Mouse (Mus musculus) telencephalon, adult 2 months (tissue): ENCODE measurements around the gene Mpig6b.

Experiments used
- DNase-seq: peaks from one replicate; pipeline ENCODE4 v3.0.0-alpha.2; 2011; ENCODE audit warnings: low read depth, low spot score

Gene Mpig6b

GRCm38 (mm10) chr17:35058911-35059892 lies 6.8 kb downstream of the Mpig6b start, which contains the start of gene Ddah2:
Ddah2 (plus strand) TSS chr17:35059035.
- DNase-seq, result no peak

DNA sequence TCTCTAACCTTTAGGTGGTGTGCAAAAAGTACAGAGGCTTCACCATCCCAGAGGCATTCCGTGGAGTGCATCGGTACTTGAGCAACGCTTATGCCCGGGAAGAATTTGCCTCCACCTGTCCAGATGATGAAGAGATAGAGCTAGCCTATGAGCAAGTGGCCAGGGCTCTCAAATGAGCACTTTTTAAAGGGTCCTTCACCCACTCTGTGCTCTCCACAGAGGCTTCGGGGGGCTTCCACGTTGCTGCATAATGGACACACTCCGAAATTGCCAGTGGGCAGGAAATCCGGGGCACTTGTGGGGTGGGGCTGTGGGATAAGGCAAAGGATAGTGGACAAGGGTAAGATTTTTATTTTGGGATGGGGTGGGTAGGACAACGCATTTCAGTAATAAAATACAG lies 7.7 kb downstream of the Mpig6b start:
- no peak for DNase-seq

DNA sequence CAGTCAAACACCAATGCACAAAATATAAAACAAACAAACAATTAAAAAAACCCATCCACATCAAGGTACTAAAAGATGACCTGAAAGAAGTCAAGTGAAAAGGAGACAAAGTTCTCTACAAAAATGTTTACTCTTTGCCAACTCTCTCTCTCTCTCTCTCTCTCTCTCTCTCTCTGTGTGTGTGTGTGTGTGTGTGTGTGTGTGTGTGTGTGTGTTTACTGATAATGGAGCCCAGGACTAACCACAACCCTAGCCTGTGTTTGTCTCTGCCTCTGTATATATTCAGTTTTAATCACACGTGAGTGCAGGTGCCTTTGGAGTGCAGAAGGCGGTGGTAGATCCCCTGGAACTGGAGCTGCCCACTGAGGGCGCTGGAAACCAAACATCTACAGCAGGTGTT lies 8.9 kb downstream of the Mpig6b start:
- no peak for DNase-seq

DNA sequence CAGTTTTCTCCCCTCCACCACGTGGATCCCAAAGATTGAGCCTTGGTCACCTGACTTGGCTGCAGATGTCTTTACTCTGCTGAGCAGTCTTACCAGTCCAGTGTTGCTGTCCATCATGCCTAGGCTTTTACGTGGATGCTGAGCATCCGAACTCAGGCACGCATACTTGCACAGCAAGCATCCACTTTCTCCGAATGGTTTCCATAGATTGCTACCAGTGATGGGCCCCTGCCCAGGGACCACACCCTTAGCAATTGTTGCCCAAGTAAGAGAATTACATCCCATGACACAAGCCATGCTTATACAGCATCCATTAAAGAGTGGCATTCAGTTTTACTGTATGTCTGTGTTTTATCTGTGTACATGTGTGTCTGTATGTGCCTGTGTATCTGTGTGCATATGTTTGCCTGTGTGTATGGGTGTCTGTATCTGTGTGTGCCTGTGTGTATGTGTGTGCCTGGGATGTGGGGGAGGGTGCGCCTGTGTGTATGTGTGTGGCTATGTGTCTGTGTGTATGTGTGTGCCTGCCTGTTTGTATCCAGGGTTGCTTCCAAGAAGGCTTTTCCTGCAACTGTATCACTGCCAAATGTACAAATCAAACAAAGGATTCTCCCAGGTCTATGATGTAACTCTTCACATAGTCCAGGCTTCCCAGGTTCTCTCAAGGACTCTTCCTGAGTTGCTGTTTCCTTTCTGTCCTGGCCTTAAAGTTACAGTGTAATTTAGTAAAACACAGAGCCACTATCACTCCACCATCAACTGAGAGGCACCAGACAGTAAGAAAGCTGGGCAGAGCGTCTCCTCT lies 10.1 kb downstream of the Mpig6b start:
- DNase-seq, result no peak

DNA sequence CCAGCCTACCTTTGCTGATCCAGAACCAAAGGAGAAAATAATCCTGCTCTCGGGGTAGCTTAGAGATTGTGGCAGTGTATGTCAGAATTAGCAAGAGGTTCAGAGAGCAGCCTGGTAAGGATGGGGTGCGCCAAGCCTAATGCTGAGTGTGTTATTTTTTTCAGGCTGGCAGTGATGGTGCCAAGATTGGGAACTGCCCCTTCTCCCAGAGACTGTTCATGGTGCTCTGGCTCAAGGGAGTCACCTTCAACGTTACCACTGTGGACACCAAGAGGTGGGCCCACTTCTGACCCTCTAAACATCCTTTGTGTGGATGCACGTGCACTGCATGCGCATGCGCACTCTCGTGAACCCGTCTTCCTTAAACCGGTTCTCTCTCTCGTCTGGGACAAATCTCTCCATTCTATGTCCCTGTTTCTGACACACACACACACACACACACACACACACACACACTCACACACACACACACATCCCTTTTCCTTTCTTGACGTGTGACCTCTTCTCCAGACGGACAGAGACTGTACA lies 13.6 kb downstream of the Mpig6b start:
- no peak for DNase-seq

DNA sequence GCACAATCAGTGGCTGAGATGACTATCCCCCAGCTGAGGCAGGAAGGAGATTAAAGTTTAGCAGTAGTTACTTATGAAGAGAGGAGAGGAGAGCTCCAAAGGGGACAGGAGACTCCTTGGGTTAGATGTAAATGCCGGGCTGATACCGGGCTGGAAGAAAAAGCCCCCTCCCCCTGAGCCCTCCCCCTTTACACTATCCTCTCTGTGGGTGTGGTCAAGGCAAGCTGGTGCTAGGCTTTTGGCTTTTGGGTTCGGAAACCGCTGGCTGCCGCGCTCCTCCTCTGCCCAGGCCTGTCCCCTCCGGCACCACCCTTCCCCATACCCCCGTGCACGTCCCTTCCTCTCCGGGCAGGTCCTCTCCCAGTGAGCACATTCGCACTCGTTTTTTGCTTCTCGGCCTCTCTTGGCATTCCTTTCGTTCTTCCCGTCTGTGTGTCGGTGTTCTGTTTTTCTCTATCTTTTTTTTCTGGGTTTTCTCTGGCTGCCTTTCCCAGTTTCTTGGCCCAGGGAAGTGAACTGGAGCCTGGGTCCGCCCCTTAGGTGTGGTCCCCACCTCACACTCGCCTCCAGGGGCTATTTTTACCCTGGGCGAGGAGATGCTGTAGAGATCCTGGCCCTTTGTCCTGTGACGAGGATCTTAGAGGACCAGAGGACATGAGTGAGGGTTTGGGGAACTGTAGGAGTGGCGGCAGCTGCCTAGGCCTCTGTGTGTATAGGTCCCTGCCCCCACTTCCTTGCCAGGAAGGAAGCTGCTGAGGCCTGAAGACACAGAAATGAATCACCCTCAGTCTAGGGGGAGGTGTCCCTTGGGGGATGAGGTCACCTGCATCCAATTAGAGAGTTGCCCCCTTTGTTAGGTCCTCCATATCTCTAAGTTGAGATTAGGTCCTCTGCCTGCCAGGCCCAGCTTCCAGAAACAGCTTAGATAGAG lies 14.6 kb downstream of the Mpig6b start:
- no peak for DNase-seq

GRCm38 (mm10) chr17:35050126-35050750 lies 15.7 kb downstream of the Mpig6b start:
- no peak for DNase-seq

GRCm38 (mm10) chr17:35049561-35050016 lies 16.4 kb downstream of the Mpig6b start, which contains the start of gene Clic1:
Clic1 (plus strand) TSS chr17:35049966.
- no peak for DNase-seq

DNA sequence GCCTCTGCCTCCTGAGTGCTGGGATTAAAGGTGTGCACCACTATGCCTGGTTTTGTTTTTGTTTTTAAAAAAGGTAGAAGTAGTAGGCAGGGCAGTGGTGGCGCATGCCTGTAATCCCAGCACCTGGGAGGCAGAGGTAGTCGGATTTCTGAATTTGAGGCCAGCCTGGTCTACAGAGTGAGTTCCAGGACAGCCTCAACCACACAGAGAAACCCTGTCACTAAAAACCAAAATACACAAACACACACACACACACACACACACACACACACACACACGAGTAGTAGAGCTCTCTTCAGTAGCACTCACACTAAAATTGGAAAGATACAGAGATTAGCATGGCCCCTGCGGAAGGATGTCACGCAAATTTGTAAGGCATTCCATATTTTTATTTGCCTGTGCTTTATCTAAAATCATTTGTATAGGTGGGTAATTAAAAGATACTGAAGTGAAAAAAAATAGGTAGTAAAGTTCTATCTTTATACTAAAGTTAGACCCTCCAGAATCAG lies 17.0 kb downstream of the Mpig6b start:
- DNase-seq, result no peak

DNA sequence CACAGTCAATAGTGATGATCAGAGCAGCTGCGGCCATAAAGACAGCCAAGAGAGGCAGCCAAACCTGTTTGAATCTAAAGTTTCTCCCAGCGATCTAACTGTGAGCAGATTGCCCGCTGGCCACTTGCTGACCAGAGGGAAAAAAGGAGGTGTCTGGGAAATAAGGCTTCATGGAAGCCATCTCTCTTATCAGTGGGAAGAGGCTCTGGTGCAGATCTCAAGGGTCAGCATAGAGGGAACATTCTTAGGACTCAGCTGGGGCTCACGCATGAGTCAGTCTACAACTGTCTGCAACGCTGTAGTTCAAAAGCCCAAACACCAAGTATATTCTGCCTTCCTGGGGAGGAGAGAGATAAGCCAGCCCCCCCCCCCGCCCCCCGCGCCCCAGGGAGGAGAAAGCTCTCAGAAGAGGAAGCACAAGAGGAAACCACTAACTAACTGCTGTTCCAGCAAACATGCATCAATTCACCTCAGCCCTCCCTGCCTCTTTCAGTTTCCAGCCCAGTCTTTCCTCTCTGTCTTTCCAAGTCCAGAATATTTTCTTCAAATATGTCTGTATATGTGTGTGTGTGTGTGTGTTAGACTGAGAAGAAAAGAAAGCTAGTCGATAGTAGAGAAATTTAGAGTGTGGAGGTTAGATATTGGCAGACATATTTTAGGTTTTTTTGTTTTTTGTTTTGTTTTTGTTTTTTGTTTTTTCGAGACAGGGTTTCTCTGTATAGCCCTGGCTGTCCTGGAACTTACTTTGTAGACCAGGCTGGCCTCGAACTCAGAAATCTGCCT lies 17.6 kb downstream of the Mpig6b start:
- no peak for DNase-seq

- DNase-seq, result no peak
Observed at GRCm38 (mm10) chr17:35047688-35048087, 18.3 kb downstream of the Mpig6b start.

GRCm38 (mm10) chr17:35046681-35047455 lies 19.1 kb downstream of the Mpig6b start, which contains the start of gene Msh5:
Msh5 (minus strand) TSS chr17:35046745.
- DNase-seq, result peak; percentile 92

DNA sequence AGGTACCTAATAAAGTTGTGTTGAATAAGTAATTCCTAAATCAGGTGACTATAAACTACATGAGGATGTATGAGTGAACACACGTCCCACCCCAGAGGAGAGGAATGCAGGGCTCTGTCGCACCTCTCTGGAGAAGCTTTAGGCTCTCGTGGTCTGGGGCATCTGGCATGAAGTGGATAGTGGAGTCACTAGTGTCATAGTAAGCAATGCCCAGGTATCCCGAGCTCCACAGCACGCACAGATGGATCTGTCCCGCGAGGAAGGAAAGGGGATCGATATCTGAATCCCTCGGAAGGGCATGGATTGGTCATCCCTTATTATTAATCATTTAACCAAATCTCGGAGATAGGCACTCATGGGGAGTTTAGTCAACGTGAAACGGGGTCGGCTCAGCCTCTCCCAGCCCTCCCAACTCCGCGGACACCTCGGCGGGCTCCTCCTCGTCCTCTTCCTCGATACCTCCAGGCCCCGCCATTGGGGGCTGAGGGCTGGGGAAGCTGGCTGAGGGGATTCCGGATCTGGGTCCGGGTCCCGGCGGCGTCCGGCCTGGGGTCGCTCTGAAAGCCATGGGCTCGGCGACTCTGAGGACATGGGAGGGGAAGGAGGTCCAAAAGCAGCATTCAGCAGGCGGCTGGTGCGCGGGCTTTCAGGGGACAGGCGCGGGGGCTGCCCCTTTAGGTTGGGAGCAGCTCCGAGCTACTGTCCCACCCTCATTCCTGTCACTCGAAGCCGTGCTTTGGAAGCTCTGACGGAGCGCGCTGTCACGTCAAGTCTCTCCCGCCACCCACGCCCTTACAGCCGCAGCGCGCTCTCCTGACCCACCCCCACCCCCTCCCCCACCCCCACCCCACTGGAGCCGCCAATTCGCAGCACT lies 19.9 kb downstream of the Mpig6b start:
- DNase-seq, result no peak

GRCm38 (mm10) chr17:35044904-35045806 lies 20.8 kb downstream of the Mpig6b start:
- DNase-seq, result no peak

DNA sequence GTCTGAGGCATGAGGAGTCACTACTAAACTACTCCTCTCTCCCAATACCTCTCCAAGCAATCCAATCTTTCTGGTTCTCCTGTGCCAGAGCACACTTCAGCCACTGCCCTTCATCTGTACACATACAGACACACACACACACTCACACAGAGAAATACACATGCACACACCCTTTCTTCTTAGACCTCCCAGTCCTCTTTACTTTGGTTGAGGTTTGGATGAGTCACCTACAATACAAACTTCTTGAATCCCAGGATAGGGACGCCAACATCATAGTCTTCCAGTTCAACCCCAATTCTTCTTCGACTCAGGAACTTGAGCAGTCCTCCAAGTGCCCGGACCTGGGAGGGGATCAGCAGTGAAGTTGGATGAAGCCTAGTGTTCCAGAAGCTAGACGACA lies 22.2 kb downstream of the Mpig6b start:
- DNase-seq, result no peak

DNA sequence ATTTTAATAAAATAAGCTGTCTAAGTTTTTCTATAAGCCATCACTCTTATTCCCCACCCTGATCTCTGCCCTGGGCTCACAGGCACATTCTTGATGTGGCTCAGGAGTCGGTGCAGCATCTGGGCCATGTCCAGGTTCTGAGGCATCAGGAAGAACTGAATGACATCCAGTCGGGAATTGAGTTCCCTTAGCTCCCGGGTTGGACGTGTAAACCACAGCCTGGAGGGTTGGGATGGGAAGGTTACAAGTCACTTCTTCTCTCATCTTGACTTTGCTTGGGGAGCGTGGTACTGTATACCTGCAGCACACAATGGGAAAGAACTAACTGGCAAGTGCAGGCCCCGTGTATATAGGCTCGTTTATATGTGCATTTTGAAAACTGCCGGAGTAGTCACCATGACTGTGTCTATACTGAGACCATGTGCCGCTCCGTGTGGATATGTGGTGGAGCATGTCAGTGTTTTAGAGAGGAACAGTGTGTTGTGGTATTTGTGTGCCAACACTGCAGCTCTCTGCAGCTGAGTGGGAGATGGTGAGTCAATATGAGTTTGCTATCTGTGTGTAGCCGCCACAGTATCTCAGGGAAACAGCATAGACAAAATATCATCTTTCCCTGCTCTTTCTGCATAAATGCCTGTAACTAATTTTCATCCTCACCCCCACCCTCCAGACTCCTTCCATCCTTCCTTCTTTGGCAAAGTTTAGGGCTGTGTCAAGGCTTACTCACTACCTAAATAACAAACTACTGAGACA lies 26.7 kb downstream of the Mpig6b start:
- DNase-seq, result no peak
